Mouse (Mus musculus) frontal cortex, postnatal 25 days (tissue): ENCODE results near the gene Olfr543.

ENCODE experiments used
- DNase-seq, 2 experiments: peaks; one replicate each; pipeline ENCODE4 v3.0.0; 2022; ENCODE audit warnings: low spot score in 2 of 2

Olfr543 gene

GRCm38 (mm10) chr7:102476601-102477000, 4.9 kb downstream of the Olfr543 start:
- DNase-seq = no peak

GRCm38 (mm10) chr7:102472675-102473074, 8.8 kb downstream of the Olfr543 start:
- no peak for DNase-seq

GRCm38 (mm10) chr7:102467566-102467965, 13.9 kb downstream of the Olfr543 start:
- no peak for DNase-seq

GRCm38 (mm10) chr7:102458618-102459380, 22.7 kb downstream of the Olfr543 start:
- no peak for DNase-seq

- no peak for DNase-seq
These were observed 35.0 kb downstream of the Olfr543 start for GRCm38 (mm10) chr7:102446438-102446837.

- no peak for DNase-seq
These were observed 37.2 kb downstream of the Olfr543 start for GRCm38 (mm10) chr7:102444301-102444700.

- no peak for DNase-seq
These were observed 39.0 kb downstream of the Olfr543 start for GRCm38 (mm10) chr7:102442432-102442831.

GRCm38 (mm10) chr7:102441657-102442391, 39.7 kb downstream of the Olfr543 start, which contains the start of gene Rrm1:
Gene Rrm1, plus strand, starts transcription at chr7:102441695.
- peak; percentile 87 to 96 for DNase-seq

- no peak for DNase-seq
These were observed 40.4 kb downstream of the Olfr543 start for GRCm38 (mm10) chr7:102440822-102441656.

GRCm38 (mm10) chr7:102434344-102434743, 47.1 kb downstream of the Olfr543 start:
- DNase-seq = no peak
